Mouse (Mus musculus): ENCODE measurements around the gene 2310061I04Rik. TPM values are rescaled to one million over a fixed set of nuclear protein-coding genes. Genes with fewer than 3 reads are reported as not detected.
"Not testable (repeated sequence)": the region's sequence is repeated elsewhere in the genome, so short reads cannot be mapped to it uniquely, and the experiment has no call there.

Gene 2310061I04Rik
- polyA plus RNA-seq (2016; fragmentation: Nextera tagmentation; extraction: Ambion mirVana) = 23.2 and 27.6 TPM in 2 replicates

- peak; percentile 94 for DNase-seq (ENCODE audit: low spot score)
- Histone ChIP-seq H3K27ac (peak within 1 kb of the TSS; percentile 96), H3K4me1 (peaks cover 26% of the 10 kb centered on the region), H3K4me3 (peak within 1 kb of the TSS; percentile 90), H3K36me3 (peaks cover 78% of the 10 kb centered on the region), H3K27me3 (ENCODE audit: low read depth, poor library complexity, severe bottlenecking) (no peaks in the 10 kb centered on the region), H3K9me3 (replicated peaks) (no peaks in the 10 kb centered on the region)
- WGBS = under 1% methylated on average over 82 of the region's 86 CpGs
These were observed at the start of gene 2310061I04Rik for GRCm38 (mm10) chr17:35896781-35897643. TSS of gene 2310061I04Rik (minus strand) at chr17:35897431.

GRCm38 (mm10) chr17:35939941-35940340, 42.7 kb upstream of the 2310061I04Rik start:
- 74% methylated on average over 1 of the region's 1 CpGs for WGBS
- Histone ChIP-seq H3K27ac (no peak overlapping the region), H3K9me3 (replicated peaks) (no peaks in the 10 kb centered on the region), H3K36me3 (no peaks in the 10 kb centered on the region), H3K4me1 (no peaks in the 10 kb centered on the region), H3K4me3 (no peak overlapping the region), H3K27me3 (ENCODE audit: low read depth, poor library complexity, severe bottlenecking) (no peaks in the 10 kb centered on the region)
- no peak for DNase-seq (ENCODE audit: low spot score)

GRCm38 (mm10) chr17:35939108-35939507, 41.9 kb upstream of the 2310061I04Rik start:
- H3K27me3 ChIP-seq (ENCODE audit: low read depth, poor library complexity, severe bottlenecking) = no peaks in the 10 kb centered on the region
- DNase-seq (ENCODE audit: low spot score) = no peak
- WGBS = 59% methylated on average over 2 of the region's 2 CpGs
- H3K4me3 ChIP-seq = no peak overlapping the region
- no peaks in the 10 kb centered on the region for H3K36me3 ChIP-seq
- H3K27ac ChIP-seq = no peak overlapping the region
- H3K9me3 ChIP-seq (replicated peaks) = no peaks in the 10 kb centered on the region
- no peaks in the 10 kb centered on the region for H3K4me1 ChIP-seq

GRCm38 (mm10) chr17:35937700-35938348, 40.6 kb upstream of the 2310061I04Rik start:
- DNase-seq (ENCODE audit: low spot score) = peak; percentile 53
- H3K36me3 ChIP-seq = no peaks in the 10 kb centered on the region
- H3K27me3 ChIP-seq (ENCODE audit: low read depth, poor library complexity, severe bottlenecking) = no peaks in the 10 kb centered on the region
- no peaks in the 10 kb centered on the region for H3K4me1 ChIP-seq
- H3K27ac ChIP-seq = no peak overlapping the region
- H3K4me3 ChIP-seq = no peak overlapping the region
- H3K9me3 ChIP-seq (replicated peaks) = no peaks in the 10 kb centered on the region
- WGBS = 49% methylated on average over 2 of the region's 2 CpGs

GRCm38 (mm10) chr17:35935763-35936162, 38.5 kb upstream of the 2310061I04Rik start:
- H3K4me1 ChIP-seq; H3K27me3 ChIP-seq (ENCODE audit: low read depth, poor library complexity, severe bottlenecking); H3K27ac ChIP-seq; DNase-seq (ENCODE audit: low spot score); H3K4me3 ChIP-seq; H3K9me3 ChIP-seq (replicated peaks): not testable (repeated sequence)
- WGBS = 88% methylated on average over 14 of the region's 14 CpGs
- peaks cover 17% of the 10 kb centered on the region for H3K36me3 ChIP-seq

GRCm38 (mm10) chr17:35932608-35933007, 35.4 kb upstream of the 2310061I04Rik start:
- Histone ChIP-seq H3K27me3 (ENCODE audit: low read depth, poor library complexity, severe bottlenecking) (no peaks in the 10 kb centered on the region), H3K27ac (no peak overlapping the region), H3K4me3 (no peak overlapping the region), H3K4me1 (no peaks in the 10 kb centered on the region), H3K9me3 (replicated peaks) (no peaks in the 10 kb centered on the region), H3K36me3 (peaks cover 48% of the 10 kb centered on the region)
- 89% methylated on average over 4 of the region's 4 CpGs for WGBS
- DNase-seq (ENCODE audit: low spot score) = no peak

DNA sequence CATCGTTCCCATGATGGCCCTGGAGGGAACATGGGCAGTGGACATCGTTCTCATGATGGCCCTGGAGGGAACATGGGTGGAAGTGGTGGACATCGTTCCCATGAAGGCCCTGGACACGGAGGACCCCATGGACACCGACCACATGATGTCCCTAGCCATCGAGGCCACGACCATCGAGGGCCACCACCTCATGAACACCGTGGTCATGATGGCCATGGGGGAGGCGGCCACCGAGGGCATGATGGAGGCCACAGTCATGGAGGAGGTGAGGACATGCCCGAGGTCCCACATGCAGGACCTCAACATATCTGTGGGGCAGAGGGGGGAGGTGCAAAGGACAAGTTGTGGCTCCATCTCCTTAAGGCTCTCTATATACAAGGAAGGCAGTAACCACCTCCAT, 33.4 kb upstream of the 2310061I04Rik start:
- 96% methylated on average over 12 of the region's 12 CpGs for WGBS
- Histone ChIP-seq H3K4me3 (no peak overlapping the region), H3K27me3 (ENCODE audit: low read depth, poor library complexity, severe bottlenecking) (no peaks in the 10 kb centered on the region), H3K9me3 (replicated peaks) (no peaks in the 10 kb centered on the region), H3K27ac (no peak overlapping the region), H3K36me3 (peaks cover 67% of the 10 kb centered on the region), H3K4me1 (no peaks in the 10 kb centered on the region)
- no peak for DNase-seq (ENCODE audit: low spot score)

- Histone ChIP-seq H3K9me3 (replicated peaks) (no peaks in the 10 kb centered on the region), H3K4me1 (no peaks in the 10 kb centered on the region), H3K4me3 (no peak overlapping the region), H3K36me3 (peaks cover 78% of the 10 kb centered on the region), H3K27me3 (ENCODE audit: low read depth, poor library complexity, severe bottlenecking) (no peaks in the 10 kb centered on the region), H3K27ac (no peak overlapping the region)
- 100% methylated on average over 2 of the region's 2 CpGs for WGBS
- DNase-seq (ENCODE audit: low spot score) = no peak
These were observed 32.3 kb upstream of the 2310061I04Rik start for GRCm38 (mm10) chr17:35929534-35929933.

GRCm38 (mm10) chr17:35927471-35927870, 30.2 kb upstream of the 2310061I04Rik start:
- WGBS = 84% methylated on average over 1 of the region's 1 CpGs
- H3K9me3 ChIP-seq (replicated peaks) = no peaks in the 10 kb centered on the region
- H3K4me1 ChIP-seq = no peaks in the 10 kb centered on the region
- H3K36me3 ChIP-seq = peaks cover 96% of the 10 kb centered on the region
- DNase-seq (ENCODE audit: low spot score) = no peak
- no peak overlapping the region for H3K27ac ChIP-seq
- H3K4me3 ChIP-seq = no peak overlapping the region
- H3K27me3 ChIP-seq (ENCODE audit: low read depth, poor library complexity, severe bottlenecking) = no peaks in the 10 kb centered on the region

DNA sequence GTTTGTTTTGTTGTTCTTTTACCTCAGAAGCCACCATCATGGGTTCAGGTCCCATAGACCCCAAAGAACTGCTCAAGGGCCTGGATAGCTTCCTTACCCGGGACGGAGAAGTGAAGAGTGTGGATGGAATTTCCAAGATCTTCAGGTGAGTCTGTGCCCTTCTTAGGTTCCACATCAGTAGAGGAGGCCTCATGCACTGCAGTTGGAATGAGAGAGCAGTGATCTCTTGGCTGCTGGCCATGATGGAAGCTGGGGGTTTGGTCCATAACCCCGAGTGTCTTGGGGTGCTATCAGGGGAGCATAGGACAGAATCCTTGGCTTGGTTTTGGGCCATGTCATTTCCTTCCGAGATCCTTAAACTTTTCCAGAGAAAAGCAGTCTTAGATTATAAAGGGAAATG, 26.1 kb upstream of the 2310061I04Rik start:
- WGBS = 94% methylated on average over 4 of the region's 4 CpGs
- H3K36me3 ChIP-seq = peaks cover 76% of the 10 kb centered on the region
- DNase-seq (ENCODE audit: low spot score) = no peak

GRCm38 (mm10) chr17:35922566-35922965, 25.3 kb upstream of the 2310061I04Rik start:
- Histone ChIP-seq H3K9me3 (replicated peaks) (no peaks in the 10 kb centered on the region), H3K27ac (no peak overlapping the region), H3K4me3 (no peak overlapping the region), H3K27me3 (ENCODE audit: low read depth, poor library complexity, severe bottlenecking) (no peaks in the 10 kb centered on the region), H3K36me3 (peaks cover 73% of the 10 kb centered on the region), H3K4me1 (peaks cover 17% of the 10 kb centered on the region)
- DNase-seq (ENCODE audit: low spot score) = no peak
- WGBS = 94% methylated on average over 3 of the region's 3 CpGs

More for the DNA sequence above, 26.1 kb upstream of the 2310061I04Rik start:
- no peaks in the 10 kb centered on the region for H3K27me3 ChIP-seq (ENCODE audit: low read depth, poor library complexity, severe bottlenecking)
- H3K27ac ChIP-seq = no peak overlapping the region
- no peak overlapping the region for H3K4me3 ChIP-seq
- H3K9me3 ChIP-seq (replicated peaks) = no peaks in the 10 kb centered on the region
- H3K4me1 ChIP-seq = peaks cover 17% of the 10 kb centered on the region

DNA sequence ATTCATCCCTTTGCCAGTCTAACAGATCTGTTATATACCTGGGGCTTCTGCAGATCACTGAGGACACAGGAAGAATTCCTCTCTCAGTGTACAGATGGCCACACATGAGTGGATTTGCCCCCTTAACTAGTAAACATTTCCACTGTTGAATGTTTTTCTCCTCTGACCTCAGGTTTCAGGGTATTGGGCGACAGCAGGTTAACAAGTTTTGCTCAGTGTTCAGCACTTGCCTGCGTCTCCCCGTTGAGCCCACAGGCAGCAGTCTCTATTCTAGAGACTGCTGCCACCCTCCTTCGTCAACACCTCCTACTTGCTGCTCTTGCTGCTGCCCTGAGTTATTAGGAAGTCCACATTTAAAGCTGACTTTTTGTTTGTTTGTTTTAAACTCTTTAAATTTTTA, 24.5 kb upstream of the 2310061I04Rik start:
- Histone ChIP-seq H3K27me3 (ENCODE audit: low read depth, poor library complexity, severe bottlenecking) (no peaks in the 10 kb centered on the region), H3K36me3 (peaks cover 71% of the 10 kb centered on the region), H3K27ac (no peak overlapping the region), H3K4me3 (no peak overlapping the region), H3K4me1 (peaks cover 17% of the 10 kb centered on the region), H3K9me3 (replicated peaks) (no peaks in the 10 kb centered on the region)
- no peak for DNase-seq (ENCODE audit: low spot score)
- WGBS = 97% methylated on average over 4 of the region's 4 CpGs

DNA sequence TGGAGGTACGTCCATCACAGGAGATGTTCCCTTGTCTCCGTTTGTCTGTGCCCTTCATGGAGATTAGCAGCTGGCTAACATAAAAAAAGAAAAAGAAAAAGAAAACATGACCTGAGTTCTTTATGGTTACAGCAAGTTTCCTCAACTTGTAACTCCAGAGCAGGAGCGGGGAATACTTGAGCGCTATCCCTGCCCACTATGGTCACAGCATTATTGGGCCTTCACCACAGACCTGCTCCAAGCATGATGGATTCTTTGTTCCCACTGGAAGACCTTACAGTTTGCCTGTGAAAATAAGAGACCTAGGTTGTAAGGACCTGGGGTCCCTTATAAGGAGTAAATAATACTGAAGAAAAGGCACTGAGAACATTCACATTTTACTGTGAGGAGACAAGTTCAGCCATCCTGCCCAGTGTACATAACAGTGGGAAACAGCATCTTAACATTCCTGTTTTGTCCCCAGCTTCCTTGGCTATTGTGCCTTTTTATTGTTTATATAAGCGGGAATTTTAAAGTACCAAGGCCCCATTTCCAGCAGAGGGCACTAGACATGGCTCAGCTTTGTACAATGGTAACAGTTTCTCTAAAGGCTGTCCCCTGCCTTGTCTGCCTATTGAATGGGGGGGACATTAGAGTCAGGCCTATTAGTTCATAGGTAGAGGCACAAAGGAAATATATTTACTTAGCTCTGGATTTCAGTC, 23.8 kb upstream of the 2310061I04Rik start:
- Histone ChIP-seq H3K27ac (peak overlapping the region; percentile 56), H3K36me3 (peaks cover 64% of the 10 kb centered on the region), H3K9me3 (replicated peaks) (no peaks in the 10 kb centered on the region), H3K27me3 (ENCODE audit: low read depth, poor library complexity, severe bottlenecking) (no peaks in the 10 kb centered on the region), H3K4me1 (peaks cover 17% of the 10 kb centered on the region), H3K4me3 (no peak overlapping the region)
- no peak for DNase-seq (ENCODE audit: low spot score)
- WGBS = 84% methylated on average over 5 of the region's 5 CpGs
